Mouse (Mus musculus) ES-E14 (cell line): Measurements from ENCODE around the gene Senp3. TPM values are rescaled to one million over a fixed set of nuclear protein-coding genes. Genes with fewer than 3 reads are reported as not detected.

Experiments
- DNase-seq: peaks from one replicate; pipeline ENCODE4 v3.0.0-alpha.2; 2013; ENCODE audit warnings: low read depth, low spot score
- H3K27ac ChIP-seq: 2 replicates; pipeline ENCODE4 v1.5.1; 2012; ENCODE audit warnings: low read depth, mild to moderate bottlenecking, low read length, moderate library complexity, mixed read lengths; ENCODE audit not compliant: poor library complexity, insufficient read depth, severe bottlenecking
- H3K36me3 ChIP-seq: 2 replicates; pipeline ENCODE4 v1.6.1; 2012; ENCODE audit warnings: mild to moderate bottlenecking, low read length, moderate library complexity, mixed read lengths; ENCODE audit not compliant: control insufficient read depth, poor library complexity, insufficient read depth, severe bottlenecking
- H3K4me1 ChIP-seq, 2 experiments: fragments of 150-350 bp in 1 of 2; sonication (generic) in 1 of 2; 2 replicates each; pipeline ENCODE4 v1.6.1; 2012; ENCODE audit warnings: low read length in 2 of 2, mild to moderate bottlenecking in 1 of 2, mixed read lengths in 1 of 2; ENCODE audit not compliant: control insufficient read depth in 2 of 2, insufficient read depth in 2 of 2, poor library complexity in 1 of 2
- H3K4me3 ChIP-seq, 2 experiments: fragments of 150-350 bp in 1 of 2; sonication (generic) in 1 of 2; 2 replicates each; pipeline ENCODE4 v1.5.1; 2012; ENCODE audit warnings: low read length in 2 of 2, low read depth in 1 of 2, mild to moderate bottlenecking in 1 of 2, mixed read lengths in 1 of 2; ENCODE audit not compliant: insufficient read depth in 1 of 2, poor library complexity in 1 of 2, severe bottlenecking in 1 of 2
- H3K9ac ChIP-seq: 2 replicates; pipeline ENCODE4 v1.6.1; 2012; ENCODE audit warnings: low read depth, mild to moderate bottlenecking, low read length, mixed read lengths; ENCODE audit not compliant: poor library complexity, insufficient read depth, severe bottlenecking
- H3K9me3 ChIP-seq: fragments of 150-350 bp; sonication (generic); 2 replicates; pipeline ENCODE4 v1.6.1; 2012; ENCODE audit warnings: low read depth, mild to moderate bottlenecking, low read length; ENCODE audit not compliant: control insufficient read depth, insufficient read depth
- CHD2 ChIP-seq: IDR thresholded peaks from 2 replicates; pipeline ENCODE4 v1.6.1; 2014; ENCODE audit warnings: mild to moderate bottlenecking, low read depth, low read length, inconsistent platforms
- HCFC1 ChIP-seq: IDR thresholded peaks from 2 replicates; pipeline ENCODE4 v1.6.1; 2012; ENCODE audit warnings: low read length, inconsistent platforms, borderline replicate concordance; ENCODE audit not compliant: insufficient read depth
- MAFK ChIP-seq: IDR thresholded peaks from 2 replicates; pipeline ENCODE4 v1.6.1; 2014; ENCODE audit warnings: mild to moderate bottlenecking, low read depth, low read length, inconsistent platforms; ENCODE audit not compliant: insufficient read depth
- ZC3H11A ChIP-seq: IDR thresholded peaks from 2 replicates; pipeline ENCODE4 v1.6.1; 2012; ENCODE audit warnings: low read depth, mild to moderate bottlenecking, inconsistent platforms, low read length, borderline replicate concordance
- ZNF384 ChIP-seq: IDR thresholded peaks from 2 replicates; pipeline ENCODE4 v1.6.1; 2012; ENCODE audit warnings: low read depth, low read length, inconsistent platforms
- in situ Hi-C, 2 experiments: fragments of 600-800 bp; cut with MboI; formaldehyde crosslinking; loops; one replicate each; pipeline ENCODE4 v1.15.1; 2025; ENCODE audit warnings: low sequenced_read_pairs in 2 of 2, inconsistent platforms in 1 of 2; ENCODE audit not compliant: unreplicated experiment in 2 of 2
- total RNA-seq: library from RNA; depleted of rRNA; stranded (reverse); fragments of 300-350 nt; gene quantifications from 2 replicates; pipeline ENCODE4 v1.2.3, GENCODE M21; 2012

Gene Senp3
- total RNA-seq, 1 experiment: 282 TPM

- H3K4me3 ChIP-seq: peak overlapping the region; percentile 85 to 87; a peak in 3 of 4 replicates
- peaks cover 3 to 15% of the 10 kb centered on the region in 2 experiments; a peak in 3 of 4 replicates for H3K4me1 ChIP-seq
- DNase-seq: no peak
- H3K9ac ChIP-seq: peak overlapping the region; percentile 94
- no peaks in the 10 kb centered on the region for H3K9me3 ChIP-seq
- no peak for TF ChIP-seq ZC3H11A
- peaks cover 27% of the 10 kb centered on the region for H3K36me3 ChIP-seq
- in situ Hi-C loops: no loop called here
- H3K27ac ChIP-seq: peak overlapping the region; percentile 96; the same call in 1 of the 2 replicates
Measured at GRCm38 (mm10) chr11:69661221-69661881, 20.5 kb downstream of the Senp3 start.

- Histone ChIP-seq H3K9ac (peak overlapping the region; percentile 35; the same call in 1 of the 2 replicates), H3K36me3 (peaks cover 31% of the 10 kb centered on the region), H3K27ac (peak overlapping the region; percentile 52), H3K4me1 (peaks cover 3 to 14% of the 10 kb centered on the region in 2 experiments; a peak in 3 of 4 replicates), H3K4me3 (peak overlapping the region; percentile 50 to 76; a peak in 3 of 4 replicates), H3K9me3 (no peaks in the 10 kb centered on the region)
- no peak for TF ChIP-seq ZNF384
- TF ChIP-seq CHD2: no peak
- TF ChIP-seq ZC3H11A: no peak
- no peak for TF ChIP-seq HCFC1
- no peak for TF ChIP-seq MAFK
- no peak for DNase-seq
- in situ Hi-C loops: loop anchor here in 1 of 2 experiments (10.0 kb wide), 1 partner anchor 57 kb away; no protein-coding TSS in a partner anchor
Measured at GRCm38 (mm10) chr11:69657462-69657881, 24.4 kb downstream of the Senp3 start.

GRCm38 (mm10) chr11:69656617-69657461 lies 25.0 kb downstream of the Senp3 start:
- Histone ChIP-seq H3K9ac (peak overlapping the region; percentile 81; the same call in 1 of the 2 replicates), H3K4me1 (peaks cover 3 to 14% of the 10 kb centered on the region in 2 experiments; a peak in 3 of 4 replicates), H3K9me3 (no peaks in the 10 kb centered on the region), H3K36me3 (peaks cover 37% of the 10 kb centered on the region), H3K27ac (peak overlapping the region; percentile 88), H3K4me3 (peak overlapping the region; percentile 71 to 76; a peak in 3 of 4 replicates)
- TF ChIP-seq HCFC1 (no peak), ZC3H11A (peak; percentile 17; the same call in 1 of the 2 replicates)
- in situ Hi-C loops: loop anchor here in 1 of 2 experiments (10.0 kb wide), 1 partner anchor 58 kb away; no protein-coding TSS in a partner anchor
- no peak for DNase-seq

- peak overlapping the region; percentile 81 for H3K9ac ChIP-seq
- peak overlapping the region; percentile 71 to 76 for H3K4me3 ChIP-seq
- H3K36me3 ChIP-seq: peaks cover 44% of the 10 kb centered on the region
- no peak for DNase-seq
- H3K27ac ChIP-seq: peak overlapping the region; percentile 88; the same call in 1 of the 2 replicates
- in situ Hi-C loops: loop anchor here in 1 of 2 experiments (10.0 kb wide), 1 partner anchor 59 kb away; no protein-coding TSS in a partner anchor
- TF ChIP-seq HCFC1: no peak
- TF ChIP-seq CHD2: no peak
- TF ChIP-seq ZNF384: no peak
- TF ChIP-seq ZC3H11A: no peak
- TF ChIP-seq MAFK: no peak
- H3K9me3 ChIP-seq: no peaks in the 10 kb centered on the region
- peaks cover 3 to 14% of the 10 kb centered on the region in 2 experiments; a peak in 3 of 4 replicates for H3K4me1 ChIP-seq
Measured at GRCm38 (mm10) chr11:69656065-69656455, 25.8 kb downstream of the Senp3 start.
